10 mouse cellular contexts compared by ENCODE assay signal in the genomic region with DNA sequence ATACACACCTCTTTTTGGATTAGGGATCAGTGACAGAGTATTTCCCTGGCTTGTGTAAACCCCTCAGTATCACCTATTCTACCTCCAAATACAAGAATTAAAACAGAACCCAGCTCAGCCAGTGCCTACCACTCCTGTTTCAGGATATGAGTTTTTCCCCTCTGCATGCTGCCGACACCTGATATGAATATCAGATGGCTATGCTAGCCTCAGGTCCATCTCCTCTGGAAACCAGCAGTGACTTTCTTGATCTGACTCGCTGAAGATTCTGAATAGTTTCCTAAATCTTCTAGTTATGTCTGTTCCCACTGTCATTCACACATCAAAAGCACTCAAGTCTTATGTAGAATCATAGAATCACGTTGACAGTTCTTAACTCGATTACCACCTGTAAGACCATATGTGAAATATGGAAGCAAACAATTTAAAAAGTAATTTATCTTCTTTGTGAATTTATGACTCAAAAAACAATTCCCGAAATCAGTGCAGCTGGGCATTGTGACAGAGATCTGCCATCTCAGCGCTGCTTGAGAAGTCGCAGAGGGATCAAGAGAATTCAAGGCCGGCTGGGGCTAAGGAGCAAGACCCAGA. TPM values are rescaled to one million over a fixed set of nuclear protein-coding genes. Genes with fewer than 3 reads are reported as not detected.
DNase-seq lines count a peak whose midpoint lies in the region; ATAC-seq and TF ChIP-seq lines count a peak whose summit lies in the region.
"Had no signal": no experiment of that assay in that cellular context is flagged by ENCODE, and none has a peak within 500 bp of the region (broad histone marks: within the 10 kb centered on the region; RNA-seq: fewer than 3 reads in every experiment).

No protein-coding gene starts in this region.

- no peak for DNase-seq in layer of hippocampus, adult 2 months (ENCODE audit: low spot score in 2 of 2)
- DNase-seq in layer of hippocampus, postnatal 14 days (ENCODE audit: low spot score in 2 of 2): no peak
- no peak for DNase-seq in urinary bladder, postnatal 10 days (ENCODE audit: low spot score)
- DNase-seq in spleen, postnatal 36 days (ENCODE audit: low spot score in 2 of 2): no peak
- no peak for DNase-seq in frontal cortex, adult 2 months (ENCODE audit: extremely low spot score in 1 of 2, low spot score in 1 of 2)

- H3K4me3 ChIP-seq in layer of hippocampus, adult 2 months: peak overlapping the region; percentile 62
- no peak overlapping the region for H3K4me3 ChIP-seq in embryonic facial prominence, embryonic 12.5 days
- H3K4me3 ChIP-seq in hindbrain, embryonic 15.5 days: peak overlapping the region; percentile 46
- H3K4me3 ChIP-seq in midbrain, embryonic 15.5 days: peak overlapping the region; percentile 56

- H3K4me2 ChIP-seq in embryonic facial prominence, embryonic 12.5 days (replicated peaks): peak overlapping the region; percentile 68
- peak overlapping the region; percentile 71 for H3K4me2 ChIP-seq in hindbrain, embryonic 15.5 days
- H3K4me2 ChIP-seq in midbrain, embryonic 15.5 days: peak overlapping the region; percentile 80

- no peaks in the 10 kb centered on the region for H3K4me1 ChIP-seq in embryonic facial prominence, embryonic 12.5 days
- H3K4me1 ChIP-seq in hindbrain, embryonic 15.5 days (replicated peaks): peaks cover 14% of the 10 kb centered on the region
- H3K4me1 ChIP-seq in midbrain, embryonic 15.5 days: peaks cover 15% of the 10 kb centered on the region

- H3K9ac ChIP-seq in embryonic facial prominence, embryonic 12.5 days: no peak overlapping the region
- peak overlapping the region; percentile 48 for H3K9ac ChIP-seq in hindbrain, embryonic 15.5 days
- H3K9ac ChIP-seq in midbrain, embryonic 15.5 days: peak overlapping the region; percentile 65

- no peak for ATAC-seq in embryonic facial prominence, embryonic 12.5 days (ENCODE audit: insufficient number of reproducible peaks, insufficient read depth, low FRiP score, low TSS enrichment)
- no peak for ATAC-seq in hindbrain, embryonic 15.5 days (ENCODE audit: low FRiP score, low read depth)
- ATAC-seq in midbrain, embryonic 15.5 days (replicated peaks): no peak

- H3K9me3 ChIP-seq in embryonic facial prominence, embryonic 12.5 days: no peaks in the 10 kb centered on the region
- H3K9me3 ChIP-seq in hindbrain, embryonic 15.5 days: no peaks in the 10 kb centered on the region
- no peaks in the 10 kb centered on the region for H3K9me3 ChIP-seq in midbrain, embryonic 15.5 days

- no peaks in the 10 kb centered on the region for H3K27me3 ChIP-seq in embryonic facial prominence, embryonic 12.5 days
- H3K27me3 ChIP-seq in hindbrain, embryonic 15.5 days: no peaks in the 10 kb centered on the region
- no peaks in the 10 kb centered on the region for H3K27me3 ChIP-seq in midbrain, embryonic 15.5 days (replicated peaks)

- peak overlapping the region; percentile 99 for H3K27ac ChIP-seq in layer of hippocampus, adult 2 months
- peak overlapping the region; percentile 81; the same call in 1 of the 2 replicates for H3K27ac ChIP-seq in embryonic facial prominence, embryonic 12.5 days
- peak overlapping the region; percentile 87 for H3K27ac ChIP-seq in hindbrain, embryonic 15.5 days (replicated peaks)
- peak overlapping the region; percentile 88 for H3K27ac ChIP-seq in midbrain, embryonic 15.5 days

- 57% methylated on average over 8 of the region's 8 CpGs for WGBS in embryonic facial prominence, embryonic 12.5 days
- 54% methylated on average over 8 of the region's 8 CpGs for WGBS in hindbrain, embryonic 15.5 days
- 49% methylated on average over 8 of the region's 8 CpGs for WGBS in midbrain, embryonic 15.5 days

- no peaks in the 10 kb centered on the region for H3K36me3 ChIP-seq in embryonic facial prominence, embryonic 12.5 days
- H3K36me3 ChIP-seq in hindbrain, embryonic 15.5 days: no peaks in the 10 kb centered on the region
- H3K36me3 ChIP-seq in midbrain, embryonic 15.5 days (replicated peaks): no peaks in the 10 kb centered on the region

- no peak for TF ChIP-seq CTCF in layer of hippocampus, adult 2 months (conservative IDR thresholded peaks at IDR 0.05)

RNA-seq across cellular contexts. Expression of a gene that starts 0.4 kb away (rescaled TPM):
- 10 to 100 TPM; 31.5 to 36.8 TPM for total RNA-seq in layer of hippocampus, adult 2 months (2021)
- 10 to 100 TPM; 22.3 to 26.8 TPM for total RNA-seq in layer of hippocampus, postnatal 14 days (2021)
- 5.0 and 5.1 TPM in 2 replicates for polyA plus RNA-seq in embryonic facial prominence, embryonic 12.5 days (2016; fragmentation: Nextera tagmentation; extraction: Ambion mirVana)
- 3.4 and 3.8 TPM in 2 replicates for polyA plus RNA-seq in hindbrain, embryonic 15.5 days (2015; fragmentation: Nextera tagmentation; extraction: Ambion mirVana)
- polyA plus RNA-seq in midbrain, embryonic 15.5 days (2015; fragmentation: Nextera tagmentation; extraction: Ambion mirVana): 3.2 and 4.3 TPM in 2 replicates
- polyA plus RNA-seq in frontal cortex, adult 2 months (2012; rRNA removed): 26.3 and 29.0 TPM in 2 replicates

RNA-seq across cellular contexts. Expression of a gene that starts 22.9 kb away (rescaled TPM):
- not detected for total RNA-seq in layer of hippocampus, adult 2 months (2021)
- total RNA-seq in layer of hippocampus, postnatal 14 days (2021): not detected
- not detected in 2 replicates for polyA plus RNA-seq in embryonic facial prominence, embryonic 12.5 days (2016; fragmentation: Nextera tagmentation; extraction: Ambion mirVana)
- polyA plus RNA-seq in hindbrain, embryonic 15.5 days (2015; fragmentation: Nextera tagmentation; extraction: Ambion mirVana): not detected in 2 replicates
- polyA plus RNA-seq in midbrain, embryonic 15.5 days (2015; fragmentation: Nextera tagmentation; extraction: Ambion mirVana): not detected in 2 replicates
- polyA plus RNA-seq in frontal cortex, adult 2 months (2012; rRNA removed): not detected in 2 replicates
- total RNA-seq: adrenal gland, postnatal 36 days; layer of hippocampus, adult 18-20 months had no signal

RNA-seq across cellular contexts. Expression of a gene that starts 31.2 kb away (rescaled TPM):
- total RNA-seq in layer of hippocampus, adult 2 months (2021): under 1 TPM; 0.33 to 0.37 TPM
- not detected for total RNA-seq in layer of hippocampus, postnatal 14 days (2021)
- polyA plus RNA-seq in embryonic facial prominence, embryonic 12.5 days (2016; fragmentation: Nextera tagmentation; extraction: Ambion mirVana): 0.28 and 0.57 TPM in 2 replicates
- 0.09 and 0.12 TPM in 2 replicates for polyA plus RNA-seq in hindbrain, embryonic 15.5 days (2015; fragmentation: Nextera tagmentation; extraction: Ambion mirVana)
- polyA plus RNA-seq in midbrain, embryonic 15.5 days (2015; fragmentation: Nextera tagmentation; extraction: Ambion mirVana): not detected in 2 replicates
- 0.34 and 0.44 TPM in 2 replicates for polyA plus RNA-seq in frontal cortex, adult 2 months (2012; rRNA removed)
- total RNA-seq: adrenal gland, postnatal 36 days had no signal

RNA-seq across cellular contexts. Expression of a gene that starts 49.4 kb away (rescaled TPM):
- total RNA-seq in layer of hippocampus, adult 2 months (2021): not detected
- not detected for total RNA-seq in layer of hippocampus, postnatal 14 days (2021)
- polyA plus RNA-seq in embryonic facial prominence, embryonic 12.5 days (2016; fragmentation: Nextera tagmentation; extraction: Ambion mirVana): 0.26 TPM in 1 of 2 replicates, not detected in the other
- 0.18 TPM in 1 of 2 replicates, not detected in the other for polyA plus RNA-seq in hindbrain, embryonic 15.5 days (2015; fragmentation: Nextera tagmentation; extraction: Ambion mirVana)
- polyA plus RNA-seq in midbrain, embryonic 15.5 days (2015; fragmentation: Nextera tagmentation; extraction: Ambion mirVana): 0.11 and 0.13 TPM in 2 replicates
- polyA plus RNA-seq in frontal cortex, adult 2 months (2012; rRNA removed): 0.11 TPM in 1 of 2 replicates, not detected in the other
- total RNA-seq: layer of hippocampus, adult 18-20 months had no signal

RNA-seq across cellular contexts. Expression of a gene that starts 49.5 kb away (rescaled TPM):
- total RNA-seq in layer of hippocampus, adult 2 months (2021): under 1 TPM in 1 of 2 experiments, not detected in 1; 0.72 TPM
- total RNA-seq in layer of hippocampus, postnatal 14 days (2021): under 1 TPM; 0.37 to 0.55 TPM
- polyA plus RNA-seq in embryonic facial prominence, embryonic 12.5 days (2016; fragmentation: Nextera tagmentation; extraction: Ambion mirVana): not detected in 2 replicates
- polyA plus RNA-seq in hindbrain, embryonic 15.5 days (2015; fragmentation: Nextera tagmentation; extraction: Ambion mirVana): not detected in 2 replicates
- polyA plus RNA-seq in midbrain, embryonic 15.5 days (2015; fragmentation: Nextera tagmentation; extraction: Ambion mirVana): not detected in 2 replicates
- polyA plus RNA-seq in frontal cortex, adult 2 months (2012; rRNA removed): not detected in 2 replicates
